Mouse (Mus musculus) lung, adult 2 months (tissue): ENCODE measurements around the gene Plp2.

ENCODE experiments used
- CTCF ChIP-seq: fragments of 200-500 bp; IDR thresholded peaks from 2 replicates; pipeline ENCODE4 v1.5.1; 2011; ENCODE audit warnings: mild to moderate bottlenecking, low read length, control low read depth; ENCODE audit not compliant: insufficient read depth
- POLR2A ChIP-seq: fragments of 200-500 bp; IDR thresholded peaks from 2 replicates; pipeline ENCODE4 v1.6.1; 2011; ENCODE audit warnings: low read depth, mild to moderate bottlenecking, control low read depth, low read length, borderline replicate concordance; ENCODE audit errors: extremely low read depth

DNA sequence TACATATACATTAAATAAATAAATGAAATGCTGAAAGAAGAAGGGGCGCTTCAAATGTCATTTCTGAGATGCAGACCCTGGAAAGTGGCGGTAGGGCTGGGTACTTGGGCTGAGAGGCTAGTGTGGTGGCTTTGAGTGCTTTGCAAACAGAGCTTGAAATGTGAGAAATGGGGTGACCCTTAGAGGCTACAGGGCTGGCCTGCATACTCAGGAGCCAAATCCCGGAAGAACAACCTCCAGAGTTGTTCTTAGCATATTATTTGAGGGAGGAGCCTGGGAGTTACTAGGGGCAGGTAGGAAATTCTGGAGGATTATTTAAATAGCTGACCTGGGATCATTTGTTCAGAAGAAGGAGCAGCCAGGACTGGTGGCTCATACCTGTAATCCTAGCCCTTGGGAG lies 19.3 kb upstream of the Plp2 start:
- no peak for TF ChIP-seq POLR2A
- TF ChIP-seq CTCF, result no peak
